Mouse (Mus musculus): ENCODE measurements around the gene Tpcn1.

DNA sequence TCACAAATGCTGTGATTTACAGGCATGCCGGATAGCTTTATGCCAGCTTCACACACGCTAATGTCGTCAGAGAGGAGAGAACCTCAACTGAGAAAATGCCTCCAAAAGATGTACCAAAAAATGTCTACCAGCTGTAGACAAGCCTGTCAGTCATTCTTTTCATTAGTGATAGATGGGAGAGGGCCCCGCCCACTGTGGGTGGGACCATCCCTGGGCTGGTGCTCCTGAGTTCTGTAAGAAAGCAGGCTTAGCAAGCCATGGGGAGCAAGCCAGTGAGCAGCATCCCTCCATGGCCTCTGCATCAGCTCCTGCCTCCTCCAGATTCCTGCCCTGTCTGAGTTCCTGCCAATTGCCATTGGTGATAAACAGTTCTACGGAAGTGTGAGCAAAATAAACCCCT is 47.2 kb upstream of the Tpcn1 start:
- TF ChIP-seq CTCF (IDR thresholded peaks at IDR 0.05; ENCODE audit: extremely low read depth, insufficient read depth, low read length) (no peak), POLR2A (IDR thresholded peaks at IDR 0.05; ENCODE audit: extremely low read depth, insufficient read depth, low read length) (no peak)
